In genomic region chr2:131886503-131887160, GRCm38 (mm10) we compare ENCODE assay signal across 34 mouse cellular contexts. TPM values are rescaled to one million over a fixed set of nuclear protein-coding genes. Genes with fewer than 3 reads are reported as not detected.
DNase-seq lines count a peak whose midpoint lies in the region; ATAC-seq lines count a peak whose summit lies in the region.
"Had no signal": no experiment of that assay in that cellular context is flagged by ENCODE, and none has a peak within 500 bp of the region (broad histone marks: within the 10 kb centered on the region; RNA-seq: fewer than 3 reads in every experiment).

No protein-coding gene starts in this region.

- DNase-seq in 416B (ENCODE audit: low read depth), result peak; percentile 30
- peak; percentile 50 for DNase-seq in thymus, postnatal 14 days
- no peak for DNase-seq in right cerebral cortex, adult 18-20 months
- DNase-seq in layer of hippocampus, adult 9-10 months (ENCODE audit: low spot score), result no peak
- DNase-seq: adrenal gland, postnatal 36 days; cerebellum, adult 11 months; cerebellum, postnatal 10 days; gastrocnemius, postnatal 25 days; heart, postnatal 36 days; kidney, adult 8-10 months; kidney, postnatal 10 days; liver, postnatal 0 days; retina, postnatal 1 day had no signal

- ATAC-seq in activated CD4-positive, CD25-positive, alpha-beta regulatory T cell, adult 4 months, result peak; percentile 38
- peak; percentile 55; the same call in 1 of the 2 replicates for ATAC-seq in megakaryocyte, adult 5-6 weeks (ENCODE audit: poor library complexity, severe bottlenecking)
- ATAC-seq in monocyte, adult 5-6 weeks (replicated peaks; ENCODE audit: insufficient number of reproducible peaks, low FRiP score, low TSS enrichment, poor library complexity, severe bottlenecking), result no peak
- ATAC-seq: forebrain, embryonic 16.5 days; intestine, embryonic 15.5 days; liver, postnatal 0 days; lung, postnatal 0 days had no signal

RNA-seq across cellular contexts. Expression of gene Prnp, which starts 23.1 kb away (rescaled TPM):
- polyA plus RNA-seq in activated CD4-positive, CD25-positive, alpha-beta regulatory T cell, adult 4 months (2017; shearing (Covaris generic)), result 10 to 100 TPM in 1 of 2 experiments, 1 to 10 TPM in 1; 7.7 to 12.0 TPM
- total RNA-seq in megakaryocyte, adult 5-6 weeks (2015), result 0.80 and 1.6 TPM in 2 replicates
- total RNA-seq in megakaryocyte, adult 5-6 weeks (2017), result 1.7 and 2.0 TPM in 2 replicates
- 0.49 to 2.3 TPM (median 1.6 TPM) in 3 replicates for total RNA-seq in monocyte, adult 5-6 weeks (2017)

RNA-seq across cellular contexts. Expression of gene Prn, which starts 23.1 kb away (rescaled TPM):
- polyA plus RNA-seq in activated CD4-positive, CD25-positive, alpha-beta regulatory T cell, adult 4 months (2017; shearing (Covaris generic)), result not detected
- total RNA-seq in megakaryocyte, adult 5-6 weeks (2015), result not detected in 2 replicates
- not detected in 2 replicates for total RNA-seq in megakaryocyte, adult 5-6 weeks (2017)
- not detected in 3 replicates for total RNA-seq in monocyte, adult 5-6 weeks (2017)
- total RNA-seq: layer of hippocampus, adult 18-20 months; layer of hippocampus, postnatal 25 days had no signal
- polyA plus RNA-seq: C2C12; embryonic facial prominence, embryonic 11.5 days; forebrain, embryonic 10.5 days; forebrain, embryonic 16.5 days; heart, embryonic 14.5 days; hindbrain, embryonic 14.5 days; limb, embryonic 12.5 days; liver, embryonic 11.5 days; liver, postnatal 0 days; lung, postnatal 0 days; midbrain, embryonic 12.5 days; neural tube, embryonic 12.5 days; small intestine, adult 2 months; stomach, embryonic 16.5 days; urinary bladder, adult 2 months had no signal

RNA-seq across cellular contexts. Expression of gene Erv3, which starts 27.1 kb away (rescaled TPM):
- polyA plus RNA-seq in activated CD4-positive, CD25-positive, alpha-beta regulatory T cell, adult 4 months (2017; shearing (Covaris generic)), result not detected
- total RNA-seq in megakaryocyte, adult 5-6 weeks (2015), result not detected in 2 replicates
- total RNA-seq in megakaryocyte, adult 5-6 weeks (2017), result not detected in 2 replicates
- not detected in 3 replicates for total RNA-seq in monocyte, adult 5-6 weeks (2017)
- total RNA-seq: adrenal gland, postnatal 36 days; gastrocnemius, postnatal 25 days; heart, adult 8-10 months; heart, postnatal 36 days had no signal
- polyA plus RNA-seq: C2C12; embryonic facial prominence, embryonic 11.5 days; forebrain, embryonic 10.5 days; forebrain, embryonic 16.5 days; heart, embryonic 14.5 days; intestine, embryonic 15.5 days; limb, embryonic 12.5 days; liver, embryonic 11.5 days; liver, postnatal 0 days; lung, postnatal 0 days; midbrain, embryonic 12.5 days; neural tube, embryonic 12.5 days; small intestine, adult 2 months; stomach, embryonic 16.5 days had no signal

Comparison
In these comparisons a context has a peak if more than half of its experiments do, and no peak if none do; other contexts are left out.
1. DNase-seq: peak in 416B (single experiment) and thymus, postnatal 14 days (single experiment); none in right cerebral cortex, adult 18-20 months (single experiment) and layer of hippocampus, adult 9-10 months (single experiment).